Mouse (Mus musculus): Measurements from ENCODE around the gene Mbd3.

Gene Mbd3

GRCm38 (mm10) chr10:80392687-80393086 lies 6.7 kb downstream of the Mbd3 start:
- DNase-seq = no peak

GRCm38 (mm10) chr10:80390697-80391096 lies 8.7 kb downstream of the Mbd3 start:
- no peak for DNase-seq

- no peak for DNase-seq
Measured at GRCm38 (mm10) chr10:80389185-80389708, 10.1 kb downstream of the Mbd3 start.

GRCm38 (mm10) chr10:80388731-80389130 lies 10.6 kb downstream of the Mbd3 start:
- no peak for DNase-seq

- DNase-seq = peak; percentile 85
Measured at GRCm38 (mm10) chr10:80387522-80387959, 11.8 kb downstream of the Mbd3 start, which contains the start of gene Mex3d. Gene Mex3d, minus strand, starts transcription at chr10:80387659.

- DNase-seq = no peak
Measured at GRCm38 (mm10) chr10:80386735-80387471, 12.4 kb downstream of the Mbd3 start.

- DNase-seq = no peak
Measured at GRCm38 (mm10) chr10:80385811-80386734, 13.3 kb downstream of the Mbd3 start.

- DNase-seq = no peak
Measured at GRCm38 (mm10) chr10:80385310-80385709, 14.0 kb downstream of the Mbd3 start.

- DNase-seq = no peak
Measured at GRCm38 (mm10) chr10:80384709-80385108, 14.6 kb downstream of the Mbd3 start.

GRCm38 (mm10) chr10:80384115-80384639 lies 15.2 kb downstream of the Mbd3 start:
- no peak for DNase-seq

- no peak for DNase-seq
Measured at GRCm38 (mm10) chr10:80383431-80383830, 15.9 kb downstream of the Mbd3 start.

GRCm38 (mm10) chr10:80382641-80383365 lies 16.5 kb downstream of the Mbd3 start:
- DNase-seq = no peak

- DNase-seq = no peak
Measured at GRCm38 (mm10) chr10:80377716-80378115, 21.6 kb downstream of the Mbd3 start.

- DNase-seq = peak; percentile 79
Measured at GRCm38 (mm10) chr10:80376160-80376559, 23.2 kb downstream of the Mbd3 start.

- DNase-seq = no peak
Measured at GRCm38 (mm10) chr10:80374063-80374462, 25.3 kb downstream of the Mbd3 start.

- no peak for DNase-seq
Measured at GRCm38 (mm10) chr10:80372706-80373105, 26.6 kb downstream of the Mbd3 start.

GRCm38 (mm10) chr10:80371983-80372382 lies 27.4 kb downstream of the Mbd3 start:
- no peak for DNase-seq

GRCm38 (mm10) chr10:80371411-80371966 lies 27.9 kb downstream of the Mbd3 start:
- peak; percentile 56 for DNase-seq

- DNase-seq = no peak
Measured at GRCm38 (mm10) chr10:80369995-80370747, 29.2 kb downstream of the Mbd3 start.

GRCm38 (mm10) chr10:80368392-80368791 lies 31.0 kb downstream of the Mbd3 start:
- no peak for DNase-seq

- no peak for DNase-seq
Measured at GRCm38 (mm10) chr10:80367954-80368353, 31.4 kb downstream of the Mbd3 start.
